Mouse (Mus musculus): ENCODE data around the gene Gm20481. TPM values are rescaled to one million over a fixed set of nuclear protein-coding genes. Genes with fewer than 3 reads are reported as not detected.
"Not testable (repeated sequence)": the region's sequence is repeated elsewhere in the genome, so short reads cannot be mapped to it uniquely, and the experiment has no call there.

Gm20481 gene
- not detected in 2 replicates for polyA plus RNA-seq (2012; rRNA removed)

DNA sequence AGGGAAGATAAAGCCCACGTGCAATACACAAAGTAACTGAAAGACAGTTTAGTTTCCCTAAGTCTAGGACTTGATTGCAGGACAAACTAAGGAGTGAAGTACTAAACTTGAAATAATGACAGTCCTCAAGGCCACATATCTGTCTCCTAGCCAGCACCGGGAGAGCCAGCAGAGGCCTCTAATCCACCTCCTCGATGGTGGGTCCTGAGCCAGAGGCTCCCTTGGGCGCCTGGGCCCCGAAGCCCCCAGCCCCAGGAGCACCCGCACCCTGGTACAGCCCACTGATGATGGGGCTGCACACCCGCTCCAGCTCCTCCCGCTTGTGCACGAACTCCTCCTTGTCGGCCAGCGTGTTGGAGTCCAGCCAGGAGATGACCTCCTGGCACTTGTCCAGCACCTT is at the start of gene Gm20481:
Gm20481 (plus strand) TSS at position 91 of the 400 bp plus-strand sequence.
- peak within 1 kb of the TSS; percentile 48 for H3K4me3 ChIP-seq (ENCODE audit: control insufficient read depth, low read depth, low read length)
- H3K27ac ChIP-seq (ENCODE audit: control insufficient read depth, insufficient read depth, low read depth, low read length); H3K27me3 ChIP-seq (ENCODE audit: control insufficient read depth, insufficient read depth, low read length); H3K36me3 ChIP-seq (ENCODE audit: control insufficient read depth, insufficient read depth, low read length); H3K4me1 ChIP-seq (ENCODE audit: control insufficient read depth, insufficient read depth, low read length): not testable (repeated sequence)

DNA sequence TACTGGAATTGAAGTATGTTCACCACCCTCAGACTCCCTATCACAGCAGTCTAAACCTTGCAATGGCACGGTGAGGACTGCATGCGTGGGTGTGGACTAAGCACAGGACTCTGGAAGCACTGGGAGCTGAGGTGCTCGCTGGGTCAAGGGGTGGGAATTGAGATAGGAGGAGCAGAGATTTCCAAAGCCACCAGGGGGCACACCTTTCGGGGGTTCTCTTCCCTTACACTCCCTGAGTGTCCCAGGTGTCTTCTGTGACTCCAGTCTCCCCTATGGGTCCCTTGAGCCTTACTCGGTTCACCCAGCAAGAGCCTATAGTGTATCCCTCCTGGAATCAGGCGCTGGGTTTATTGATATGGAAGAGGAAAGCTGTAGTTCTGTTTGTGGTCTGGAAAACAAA is 46.8 kb upstream of the Gm20481 start:
- no peaks in the 10 kb centered on the region; the same call in 1 of the 2 replicates for H3K4me1 ChIP-seq (ENCODE audit: control insufficient read depth, insufficient read depth, low read length)
- H3K4me3 ChIP-seq (ENCODE audit: control insufficient read depth, low read depth, low read length): no peak overlapping the region
- no peak for TF ChIP-seq CTCF (IDR thresholded peaks at IDR 0.05; ENCODE audit: control insufficient read depth, insufficient read depth, insufficient replicate concordance, low read depth, low read length)
- no peak for TF ChIP-seq POLR2A (IDR thresholded peaks at IDR 0.05; ENCODE audit: control insufficient read depth, low read depth, low read length)
- no peak overlapping the region for H3K27ac ChIP-seq (ENCODE audit: control insufficient read depth, insufficient read depth, low read depth, low read length)
- no peaks in the 10 kb centered on the region for H3K27me3 ChIP-seq (ENCODE audit: control insufficient read depth, insufficient read depth, low read length)
- H3K36me3 ChIP-seq (ENCODE audit: control insufficient read depth, insufficient read depth, low read length): no peaks in the 10 kb centered on the region

DNA sequence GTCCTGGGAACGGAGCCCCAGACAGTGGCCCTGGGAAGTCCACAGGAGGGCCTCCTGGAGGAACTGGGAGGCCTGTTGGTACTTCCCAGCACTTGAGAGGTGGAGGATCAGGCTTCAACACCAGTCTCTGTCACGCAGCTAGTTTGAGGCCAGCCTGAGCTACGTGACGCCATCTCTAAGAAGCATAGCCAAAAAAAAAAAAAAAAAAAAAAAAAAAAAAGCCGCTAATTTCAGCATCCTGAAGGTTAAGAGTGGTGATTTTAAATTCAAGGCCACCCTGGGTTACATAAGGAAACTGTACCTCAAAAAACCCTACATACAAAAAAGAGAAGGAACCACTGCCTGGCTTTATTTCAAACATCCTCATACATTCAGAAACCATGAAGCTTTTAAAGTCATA is 45.5 kb upstream of the Gm20481 start:
- Histone ChIP-seq H3K27me3 (ENCODE audit: control insufficient read depth, insufficient read depth, low read length) (no peaks in the 10 kb centered on the region), H3K36me3 (ENCODE audit: control insufficient read depth, insufficient read depth, low read length) (no peaks in the 10 kb centered on the region), H3K27ac (ENCODE audit: control insufficient read depth, insufficient read depth, low read depth, low read length) (no peak overlapping the region), H3K4me3 (ENCODE audit: control insufficient read depth, low read depth, low read length) (no peak overlapping the region), H3K4me1 (ENCODE audit: control insufficient read depth, insufficient read depth, low read length) (no peaks in the 10 kb centered on the region; the same call in 1 of the 2 replicates)
- TF ChIP-seq POLR2A (IDR thresholded peaks at IDR 0.05; ENCODE audit: control insufficient read depth, low read depth, low read length): no peak
- no peak for TF ChIP-seq CTCF (IDR thresholded peaks at IDR 0.05; ENCODE audit: control insufficient read depth, insufficient read depth, insufficient replicate concordance, low read depth, low read length)

DNA sequence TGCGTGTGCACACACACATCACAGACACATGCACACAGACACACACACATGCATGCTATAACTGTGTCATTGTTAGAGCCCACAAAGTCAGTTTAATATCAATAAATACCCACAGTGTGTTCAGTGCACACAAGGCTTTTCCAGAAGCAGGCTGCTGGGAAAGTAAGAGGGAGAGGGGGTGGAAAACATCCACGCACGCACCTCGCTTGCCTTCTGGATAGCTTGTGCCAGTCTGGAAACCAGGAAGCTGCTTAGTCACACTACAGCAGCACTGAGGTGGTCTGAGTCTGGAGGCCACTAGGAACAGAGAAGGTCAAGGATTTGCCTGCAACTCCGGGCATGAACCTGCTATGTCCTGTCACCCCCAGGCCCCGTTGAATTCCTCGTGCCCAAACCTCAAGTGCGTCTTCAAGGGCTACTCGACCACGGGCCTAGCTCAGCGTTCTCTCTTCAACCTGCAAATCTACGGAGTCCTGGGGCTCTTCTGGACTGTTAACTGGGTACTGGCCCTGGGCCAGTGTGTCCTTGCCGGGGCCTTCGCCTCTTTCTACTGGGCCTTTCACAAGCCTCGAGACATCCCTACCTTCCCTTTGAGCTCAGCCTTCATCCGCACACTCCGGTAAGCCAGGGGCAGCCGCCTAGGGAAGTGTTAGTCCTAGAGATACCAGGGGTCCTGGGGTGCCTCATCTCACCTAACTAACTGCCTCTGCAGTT is 42.2 kb upstream of the Gm20481 start:
- no peak overlapping the region for H3K27ac ChIP-seq (ENCODE audit: control insufficient read depth, insufficient read depth, low read depth, low read length)
- H3K4me1 ChIP-seq (ENCODE audit: control insufficient read depth, insufficient read depth, low read length): peaks cover 13% of the 10 kb centered on the region
- H3K4me3 ChIP-seq (ENCODE audit: control insufficient read depth, low read depth, low read length): no peak overlapping the region
- TF ChIP-seq CTCF (IDR thresholded peaks at IDR 0.05; ENCODE audit: control insufficient read depth, insufficient read depth, insufficient replicate concordance, low read depth, low read length) (no peak), POLR2A (IDR thresholded peaks at IDR 0.05; ENCODE audit: control insufficient read depth, low read depth, low read length) (no peak)
- no peaks in the 10 kb centered on the region for H3K27me3 ChIP-seq (ENCODE audit: control insufficient read depth, insufficient read depth, low read length)
- H3K36me3 ChIP-seq (ENCODE audit: control insufficient read depth, insufficient read depth, low read length): no peaks in the 10 kb centered on the region

DNA sequence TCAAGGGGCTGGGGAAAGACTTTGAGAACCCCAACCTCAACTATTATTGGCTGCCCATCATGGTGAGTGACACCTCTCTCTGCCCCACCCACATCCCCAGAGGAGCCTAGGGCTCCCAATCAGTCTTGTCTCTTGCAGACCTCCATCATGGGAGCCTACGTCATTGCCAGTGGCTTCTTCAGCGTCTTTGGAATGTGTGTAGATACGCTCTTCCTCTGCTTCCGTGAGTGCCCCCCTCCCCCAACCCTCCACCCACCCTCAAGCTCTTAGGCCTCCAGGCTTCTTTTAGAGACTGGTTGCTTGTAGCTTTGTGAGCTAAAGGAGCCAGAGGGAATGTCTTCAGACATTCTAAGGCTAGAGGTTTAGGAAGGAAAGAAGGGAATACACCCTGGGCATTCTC is 40.9 kb upstream of the Gm20481 start:
- H3K27me3 ChIP-seq (ENCODE audit: control insufficient read depth, insufficient read depth, low read length): no peaks in the 10 kb centered on the region
- H3K36me3 ChIP-seq (ENCODE audit: control insufficient read depth, insufficient read depth, low read length): no peaks in the 10 kb centered on the region
- TF ChIP-seq CTCF (IDR thresholded peaks at IDR 0.05; ENCODE audit: control insufficient read depth, insufficient read depth, insufficient replicate concordance, low read depth, low read length): no peak
- no peak for TF ChIP-seq POLR2A (IDR thresholded peaks at IDR 0.05; ENCODE audit: control insufficient read depth, low read depth, low read length)
- no peak overlapping the region for H3K27ac ChIP-seq (ENCODE audit: control insufficient read depth, insufficient read depth, low read depth, low read length)
- H3K4me1 ChIP-seq (ENCODE audit: control insufficient read depth, insufficient read depth, low read length): peaks cover 14% of the 10 kb centered on the region
- no peak overlapping the region for H3K4me3 ChIP-seq (ENCODE audit: control insufficient read depth, low read depth, low read length)

DNA sequence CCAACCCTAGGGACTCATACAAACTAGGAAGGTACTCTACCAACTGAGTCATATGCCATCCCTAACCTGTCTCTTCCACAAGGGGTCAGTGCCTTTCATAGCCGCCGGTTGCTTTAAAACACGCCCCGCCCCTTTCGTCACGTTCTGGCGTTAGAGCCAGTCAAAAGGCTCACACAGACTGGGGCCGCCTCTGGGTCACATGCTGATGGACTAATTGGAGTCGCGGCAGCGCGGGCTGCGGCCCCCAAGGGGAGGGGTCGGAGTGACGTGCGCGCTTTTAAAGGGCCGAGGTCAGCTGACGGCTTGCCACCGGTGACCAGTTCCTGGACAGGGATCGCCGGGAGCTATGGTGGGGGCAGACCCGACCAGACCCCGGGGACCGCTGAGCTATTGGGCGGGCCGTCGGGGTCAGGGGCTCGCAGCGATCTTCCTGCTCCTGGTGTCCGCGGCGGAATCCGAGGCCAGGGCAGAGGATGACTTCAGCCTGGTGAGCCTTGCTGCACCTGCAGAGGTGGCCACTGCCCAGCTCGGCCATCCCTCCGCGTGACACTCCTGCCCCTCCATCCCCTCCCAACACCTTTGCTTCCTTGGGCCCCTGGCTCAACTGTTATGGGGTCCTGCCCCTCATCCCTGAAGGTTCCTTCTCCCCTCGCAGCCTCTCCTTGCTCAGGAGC is 38.5 kb upstream of the Gm20481 start, which contains the start of gene Neu1:
Neu1 (plus strand) TSS at position 193 of the 674 bp plus-strand sequence.
- H3K4me3 ChIP-seq (ENCODE audit: control insufficient read depth, low read depth, low read length): peak within 1 kb of the TSS; percentile 90
- TF ChIP-seq POLR2A (IDR thresholded peaks at IDR 0.05; ENCODE audit: control insufficient read depth, low read depth, low read length) (peak; percentile 40; the same call in 1 of the 2 replicates), CTCF (IDR thresholded peaks at IDR 0.05; ENCODE audit: control insufficient read depth, insufficient read depth, insufficient replicate concordance, low read depth, low read length) (peak; percentile 29; the same call in 1 of the 2 replicates)
- no peaks in the 10 kb centered on the region for H3K27me3 ChIP-seq (ENCODE audit: control insufficient read depth, insufficient read depth, low read length)
- 0 out of 2 replicates have a peak within 1 kb of the TSS, but pooled peaks have one; percentile 3 for H3K27ac ChIP-seq (ENCODE audit: control insufficient read depth, insufficient read depth, low read depth, low read length)
- no peaks in the 10 kb centered on the region for H3K36me3 ChIP-seq (ENCODE audit: control insufficient read depth, insufficient read depth, low read length)
- peaks cover 26% of the 10 kb centered on the region for H3K4me1 ChIP-seq (ENCODE audit: control insufficient read depth, insufficient read depth, low read length)

DNA sequence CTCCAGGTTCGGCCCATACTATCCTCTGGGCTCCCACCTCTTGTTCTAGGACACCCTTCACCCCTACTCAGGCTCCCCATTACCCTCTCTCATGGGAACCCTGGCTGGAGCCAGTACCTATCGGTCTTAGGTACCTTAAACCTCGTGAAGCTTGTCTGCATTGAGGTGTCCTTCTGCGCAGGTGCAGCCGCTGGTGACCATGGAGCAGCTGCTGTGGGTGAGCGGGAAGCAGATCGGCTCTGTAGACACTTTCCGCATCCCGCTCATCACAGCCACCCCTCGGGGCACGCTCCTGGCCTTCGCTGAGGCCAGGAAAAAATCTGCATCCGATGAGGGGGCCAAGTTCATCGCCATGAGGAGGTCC is 38.0 kb upstream of the Gm20481 start:
- no peaks in the 10 kb centered on the region for H3K36me3 ChIP-seq (ENCODE audit: control insufficient read depth, insufficient read depth, low read length)
- TF ChIP-seq POLR2A (IDR thresholded peaks at IDR 0.05; ENCODE audit: control insufficient read depth, low read depth, low read length) (no peak), CTCF (IDR thresholded peaks at IDR 0.05; ENCODE audit: control insufficient read depth, insufficient read depth, insufficient replicate concordance, low read depth, low read length) (no peak)
- H3K27ac ChIP-seq (ENCODE audit: control insufficient read depth, insufficient read depth, low read depth, low read length): no peak overlapping the region
- peak overlapping the region; percentile 90 for H3K4me3 ChIP-seq (ENCODE audit: control insufficient read depth, low read depth, low read length)
- H3K27me3 ChIP-seq (ENCODE audit: control insufficient read depth, insufficient read depth, low read length): no peaks in the 10 kb centered on the region
- peaks cover 26% of the 10 kb centered on the region for H3K4me1 ChIP-seq (ENCODE audit: control insufficient read depth, insufficient read depth, low read length)

All from testis, adult 2 months (tissue).